Mouse (Mus musculus) neural tube, embryonic 11.5 days (tissue): ENCODE data around the gene Tor1a. TPM values are rescaled to one million over a fixed set of nuclear protein-coding genes. Genes with fewer than 3 reads are reported as not detected.

Source experiments
- ATAC-seq: fragments of 200-750 bp; cut with Nextera tagmentation; 2 replicates; pipeline ENCODE4 v1.8.0; 2017; ENCODE audit warnings: moderate number of reproducible peaks, mild to moderate bottlenecking, moderate TSS enrichment, moderate library complexity; ENCODE audit not compliant: insufficient read depth, low FRiP score, low TSS enrichment
- DNase-seq: peaks from one replicate; pipeline ENCODE4 v3.0.0-alpha.2; 2015; ENCODE audit warnings: low spot score
- H3K27ac ChIP-seq: fragments of 300-500 bp; sonication (generic); 2 replicates; pipeline ENCODE4 v1.5.1; 2014; ENCODE audit warnings: low read depth, mild to moderate bottlenecking, low read length
- H3K27me3 ChIP-seq: fragments of 300-500 bp; sonication (generic); 2 replicates; pipeline ENCODE4 v1.6.1; 2014; ENCODE audit warnings: mild to moderate bottlenecking, low read length, mixed read lengths; ENCODE audit not compliant: control insufficient read depth, insufficient read depth
- H3K36me3 ChIP-seq: fragments of 300-500 bp; sonication (generic); 2 replicates; pipeline ENCODE4 v1.6.1; 2014; ENCODE audit warnings: mild to moderate bottlenecking, low read length, moderate library complexity, mixed read lengths; ENCODE audit not compliant: control insufficient read depth, insufficient read depth
- H3K4me1 ChIP-seq: fragments of 300-500 bp; sonication (generic); 2 replicates; pipeline ENCODE4 v1.6.1; 2014; ENCODE audit warnings: low read length, mixed read lengths; ENCODE audit not compliant: control insufficient read depth, insufficient read depth
- H3K4me2 ChIP-seq: fragments of 300-500 bp; sonication (generic); 2 replicates; pipeline ENCODE4 v1.6.1; 2014; ENCODE audit warnings: low read depth, mild to moderate bottlenecking, moderate library complexity
- H3K4me3 ChIP-seq: fragments of 300-500 bp; sonication (generic); 2 replicates; pipeline ENCODE4 v1.5.1; 2014; ENCODE audit warnings: low read depth, low read length
- H3K9ac ChIP-seq: fragments of 300-500 bp; sonication (generic); 2 replicates; pipeline ENCODE4 v1.6.1; 2014; ENCODE audit warnings: mild to moderate bottlenecking, low read length
- H3K9me3 ChIP-seq: fragments of 300-500 bp; sonication (generic); 2 replicates; pipeline ENCODE4 v1.6.1; 2016; ENCODE audit warnings: low read length; ENCODE audit not compliant: control insufficient read depth
- WGBS: fragments of 180-500 bp; shearing (Covaris S2); extraction: QIAGEN DNeasy Blood & Tissue Kit; methylation state at CpG from one replicate; pipeline ENCODE4 v1.1.7; 2014; 5-methylcytosine and 5-hydroxymethylcytosine counted together
- polyA plus RNA-seq: library from polyadenylated mRNA; unstranded; fragments of >200 nt; fragmentation: Nextera tagmentation; extraction: Ambion mirVana; gene quantifications from 2 replicates; pipeline ENCODE4 v1.2.1, GENCODE M21; 2014

Tor1a gene
- polyA plus RNA-seq: 71.0 and 81.8 TPM in 2 replicates

- H3K4me3 ChIP-seq: peak within 1 kb of the TSS; percentile 97
- H3K4me1 ChIP-seq: peaks cover 13% of the 10 kb centered on the region
- ATAC-seq (peak; percentile 94), DNase-seq (peak; percentile 89)
- no peaks in the 10 kb centered on the region for H3K27me3 ChIP-seq
- H3K9me3 ChIP-seq: no peaks in the 10 kb centered on the region
- H3K36me3 ChIP-seq: peaks cover 6% of the 10 kb centered on the region
- H3K27ac ChIP-seq: peak within 1 kb of the TSS; percentile 60; the same call in 1 of the 2 replicates
- H3K4me2 ChIP-seq: peak within 1 kb of the TSS; percentile 90
- H3K9ac ChIP-seq: peak within 1 kb of the TSS; percentile 91
- WGBS: 2% methylated on average over 59 of the region's 59 CpGs
Observed at GRCm38 (mm10) chr2:30967352-30968327, at the start of gene Tor1a. TSS of gene Tor1a (minus strand) at chr2:30967933.

DNA sequence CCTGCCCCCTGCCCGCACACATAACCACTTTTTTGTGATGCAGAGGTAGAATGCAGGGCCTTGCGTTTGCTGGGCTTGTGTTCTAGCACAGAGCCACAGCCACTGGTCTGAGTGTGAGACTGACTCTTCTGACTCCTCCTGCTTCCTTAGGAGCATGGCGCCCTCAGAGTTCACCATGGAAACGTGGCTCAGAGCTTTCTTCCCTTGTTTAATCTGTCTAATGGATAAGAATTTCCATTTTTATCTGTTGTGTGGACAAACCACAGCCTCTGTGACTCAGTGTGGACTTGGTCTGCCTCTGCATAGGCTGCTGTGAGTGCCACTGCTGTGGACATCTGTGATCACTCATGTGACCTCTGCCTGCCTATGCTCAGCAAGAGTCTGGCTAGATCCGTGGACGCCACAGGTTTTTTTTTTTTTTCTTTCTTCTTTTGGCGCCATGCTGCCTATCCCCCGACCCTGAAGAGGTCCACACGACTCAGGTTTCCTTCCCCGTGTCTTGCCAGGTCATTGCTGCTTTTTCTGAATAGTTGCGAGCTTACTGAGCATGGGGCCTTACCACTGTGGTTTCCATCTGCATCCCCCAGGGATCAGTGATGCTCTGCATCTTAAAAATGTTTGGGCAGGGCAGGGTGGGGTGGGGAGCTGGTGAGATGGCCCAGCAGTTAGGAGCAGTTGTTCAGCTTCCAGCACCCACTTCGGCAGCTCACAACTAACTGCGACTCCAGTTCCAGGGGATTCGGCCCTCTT lies 45.8 kb upstream of the Tor1a start:
- Histone ChIP-seq H3K4me2 (no peak overlapping the region), H3K9ac (no peak overlapping the region), H3K9me3 (no peaks in the 10 kb centered on the region), H3K27me3 (no peaks in the 10 kb centered on the region), H3K27ac (no peak overlapping the region), H3K4me3 (no peak overlapping the region), H3K36me3 (peaks cover 4% of the 10 kb centered on the region; the same call in 1 of the 2 replicates), H3K4me1 (no peaks in the 10 kb centered on the region)
- DNase-seq (no peak), ATAC-seq (no peak)
- 73% methylated on average over 14 of the region's 14 CpGs for WGBS

GRCm38 (mm10) chr2:31007208-31007607 lies 39.5 kb upstream of the Tor1a start:
- H3K4me1 ChIP-seq: no peaks in the 10 kb centered on the region
- ATAC-seq: no peak
- H3K4me3 ChIP-seq: no peak overlapping the region
- no peak overlapping the region for H3K9ac ChIP-seq
- no peak overlapping the region for H3K27ac ChIP-seq
- no peaks in the 10 kb centered on the region for H3K9me3 ChIP-seq
- H3K36me3 ChIP-seq: peaks cover 4% of the 10 kb centered on the region
- 89% methylated on average over 5 of the region's 5 CpGs for WGBS
- H3K4me2 ChIP-seq: no peak overlapping the region
- DNase-seq: no peak
- H3K27me3 ChIP-seq: no peaks in the 10 kb centered on the region

DNA sequence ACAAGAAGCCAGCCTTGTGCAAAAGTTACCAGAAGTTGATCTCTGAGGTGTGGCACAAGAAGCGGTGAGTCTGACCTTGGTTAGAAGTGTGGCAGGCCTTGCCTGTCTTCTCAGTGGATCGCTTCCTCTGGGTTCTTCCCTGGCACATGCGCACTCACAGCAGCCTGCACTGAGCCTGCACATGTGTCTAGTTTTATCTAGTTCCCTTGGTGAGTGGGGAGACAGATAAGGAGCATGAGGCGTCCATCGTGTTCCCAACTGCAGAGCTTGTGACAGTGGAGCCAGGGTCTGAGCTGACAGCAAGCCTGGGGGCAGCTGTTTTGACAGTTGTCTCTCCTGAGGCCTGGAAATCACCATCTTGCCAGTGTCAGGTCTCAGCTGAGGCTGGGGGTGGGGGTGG lies 38.7 kb upstream of the Tor1a start:
- Histone ChIP-seq H3K4me1 (no peaks in the 10 kb centered on the region), H3K4me3 (no peak overlapping the region), H3K9me3 (no peaks in the 10 kb centered on the region), H3K9ac (no peak overlapping the region), H3K4me2 (no peak overlapping the region), H3K27ac (no peak overlapping the region), H3K27me3 (no peaks in the 10 kb centered on the region), H3K36me3 (peaks cover 2% of the 10 kb centered on the region)
- 88% methylated on average over 5 of the region's 5 CpGs for WGBS
- DNase-seq (no peak), ATAC-seq (no peak)

- WGBS: 93% methylated on average over 2 of the region's 2 CpGs
- ATAC-seq (no peak), DNase-seq (no peak)
- H3K36me3 ChIP-seq: peaks cover 2% of the 10 kb centered on the region
- no peak overlapping the region for H3K27ac ChIP-seq
- H3K4me3 ChIP-seq: no peak overlapping the region
- no peaks in the 10 kb centered on the region for H3K27me3 ChIP-seq
- H3K4me2 ChIP-seq: no peak overlapping the region
- no peaks in the 10 kb centered on the region for H3K9me3 ChIP-seq
- H3K4me1 ChIP-seq: no peaks in the 10 kb centered on the region
- H3K9ac ChIP-seq: no peak overlapping the region
Observed at GRCm38 (mm10) chr2:31005453-31005852, 37.7 kb upstream of the Tor1a start.

DNA sequence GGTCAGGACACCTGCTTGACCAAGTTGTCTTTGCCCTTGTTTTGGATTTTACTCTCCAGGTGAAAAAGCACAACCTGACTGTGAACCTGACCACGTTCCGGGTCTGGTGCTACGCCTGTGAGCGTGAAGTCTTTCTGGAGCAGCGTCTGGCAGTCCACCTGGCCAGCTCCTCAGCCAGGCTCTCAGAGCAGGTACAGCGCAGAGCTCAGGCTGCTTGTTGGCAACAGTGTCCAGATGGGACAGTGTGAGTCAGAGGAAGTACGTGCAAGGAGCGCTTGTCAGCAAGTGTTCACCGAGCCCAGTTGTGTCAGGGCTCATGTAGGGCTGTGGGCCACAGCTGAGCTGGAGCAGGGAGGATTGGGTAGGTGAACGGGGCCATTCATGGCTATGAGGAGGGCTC lies 35.1 kb upstream of the Tor1a start:
- no peaks in the 10 kb centered on the region for H3K4me1 ChIP-seq
- ATAC-seq: no peak
- no peaks in the 10 kb centered on the region for H3K9me3 ChIP-seq
- no peak for DNase-seq
- H3K4me3 ChIP-seq: no peak overlapping the region
- no peak overlapping the region for H3K4me2 ChIP-seq
- 96% methylated on average over 10 of the region's 10 CpGs for WGBS
- H3K27me3 ChIP-seq: no peaks in the 10 kb centered on the region
- H3K36me3 ChIP-seq: peaks cover 2% of the 10 kb centered on the region
- no peak overlapping the region for H3K27ac ChIP-seq
- no peak overlapping the region for H3K9ac ChIP-seq

DNA sequence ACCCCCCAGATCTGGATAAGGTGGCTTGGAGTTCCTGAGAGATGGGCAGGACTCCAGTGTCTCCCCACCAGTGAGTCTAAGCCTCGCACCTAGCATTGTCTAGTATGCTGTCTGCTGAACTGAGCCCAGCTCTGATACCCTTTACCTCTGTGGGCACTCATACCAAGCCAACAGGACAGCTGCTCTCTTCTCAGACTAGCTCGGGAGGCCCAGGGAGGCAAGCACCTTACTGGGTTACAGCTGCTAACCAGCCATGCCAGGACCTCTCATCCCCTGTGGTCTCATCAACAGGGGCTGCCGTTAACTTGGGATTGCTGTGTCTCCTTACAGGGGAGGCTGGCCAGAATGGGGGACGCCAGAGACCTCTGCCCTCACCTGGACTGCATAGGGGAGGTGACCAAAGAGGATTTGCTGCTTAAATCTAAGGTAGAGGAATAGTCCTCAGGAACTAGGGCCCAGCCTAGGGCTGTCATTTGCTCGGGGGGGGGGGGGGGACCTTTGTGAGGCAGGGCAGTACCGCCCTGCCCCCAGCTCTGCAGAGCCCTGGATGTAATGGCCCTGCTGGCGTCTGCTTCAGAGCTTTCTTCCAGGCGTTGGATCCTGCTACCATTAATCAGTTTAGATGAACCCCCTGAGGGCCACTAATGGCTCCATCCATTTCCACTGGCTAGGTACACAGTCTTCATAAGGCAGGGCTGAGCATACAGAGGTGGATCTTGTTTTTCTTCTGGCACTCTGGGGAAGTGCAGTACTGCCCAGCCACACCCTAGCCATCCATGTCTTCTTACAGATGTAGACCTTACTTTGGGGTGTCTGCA lies 30.9 kb upstream of the Tor1a start:
- Histone ChIP-seq H3K36me3 (no peaks in the 10 kb centered on the region), H3K9me3 (no peaks in the 10 kb centered on the region), H3K27me3 (no peaks in the 10 kb centered on the region), H3K4me3 (no peak overlapping the region), H3K9ac (no peak overlapping the region), H3K4me1 (no peaks in the 10 kb centered on the region), H3K4me2 (no peak overlapping the region), H3K27ac (peak overlapping the region; percentile 40)
- DNase-seq (peak; percentile 35), ATAC-seq (no peak)
- WGBS: 47% methylated on average over 8 of the region's 8 CpGs

DNA sequence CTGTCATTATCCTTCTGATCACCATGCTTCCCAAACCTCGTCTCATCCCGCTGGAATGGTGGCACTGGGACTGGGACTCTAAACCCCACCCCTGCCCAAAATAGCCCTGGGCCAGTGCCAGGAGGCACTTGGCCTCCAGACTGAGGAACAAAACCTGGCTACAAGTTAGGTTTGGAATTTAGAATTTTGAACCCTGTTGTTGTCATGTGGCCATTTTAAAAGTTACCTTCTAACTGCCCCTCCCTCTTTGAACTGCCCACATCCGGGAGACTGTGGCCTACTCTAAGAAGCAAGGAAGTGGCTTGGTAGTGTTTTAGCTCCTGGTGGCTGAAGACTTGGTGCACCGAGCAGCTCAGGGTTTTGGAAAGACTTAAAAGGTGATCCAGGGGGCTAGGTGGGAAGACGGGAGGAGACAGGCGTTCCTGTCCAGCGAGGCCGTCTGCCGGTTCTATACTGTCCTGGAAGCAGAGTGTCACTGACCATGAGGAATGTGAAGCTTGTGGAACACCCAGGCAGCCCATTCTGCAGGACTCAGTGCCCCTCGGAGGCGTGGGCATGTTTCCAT lies 27.8 kb upstream of the Tor1a start:
- Histone ChIP-seq H3K9me3 (no peaks in the 10 kb centered on the region), H3K9ac (no peak overlapping the region), H3K36me3 (no peaks in the 10 kb centered on the region), H3K4me2 (no peak overlapping the region), H3K27ac (no peak overlapping the region), H3K4me3 (no peak overlapping the region), H3K4me1 (no peaks in the 10 kb centered on the region), H3K27me3 (no peaks in the 10 kb centered on the region)
- 85% methylated on average over 11 of the region's 11 CpGs for WGBS
- ATAC-seq: no peak
- no peak for DNase-seq
